ENCODE assay signal across 8 mouse cellular contexts in genomic region chr9:110476124-110477091, GRCm38 (mm10). TPM values are rescaled to one million over a fixed set of nuclear protein-coding genes. Genes with fewer than 3 reads are reported as not detected.
DNase-seq lines count a peak whose midpoint lies in the region; ATAC-seq lines count a peak whose summit lies in the region.

Gene Klhl18 (minus strand): TSS chr9:110476694.
Gene Kif9 (plus strand): TSS chr9:110476958.

- peak; percentile 74 for ATAC-seq in inflammation-experienced regulatory T-cells, adult 6 months
- ATAC-seq in megakaryocyte-erythroid progenitor cell, adult 5-6 weeks (replicated peaks; ENCODE audit: low FRiP score, low TSS enrichment, poor library complexity, severe bottlenecking): peak; percentile 91

- peak; percentile 98 to 100 for DNase-seq in adrenal gland, adult (ENCODE audit: inconsistent age in 2 of 2, low spot score in 1 of 2)
- DNase-seq in embryo, embryonic 10.5 days (ENCODE audit: low spot score): peak; percentile 99
- peak; percentile 97 for DNase-seq in gastrocnemius, postnatal 14 days
- peak; percentile 98 for DNase-seq in left cerebral cortex, postnatal 10 days (ENCODE audit: extremely low spot score in 1 of 2, low spot score in 2 of 2)
- peak; percentile 98 for DNase-seq in right cerebral cortex, postnatal 25 days
- peak; percentile 95 to 97 for DNase-seq in urinary bladder, postnatal 4 days (ENCODE audit: low spot score in 2 of 2)

- intact Hi-C loops in gastrocnemius, postnatal 14 days (cut with DNase I; ENCODE audit: low total_unique reads): loop anchor here (10.0 kb wide), 1 partner anchor 58 kb away; the partner anchor contains the start of gene Setd2
- intact Hi-C loops in left cerebral cortex, postnatal 10 days (cut with DNase I): loop anchor here (2.0 kb wide), 1 partner anchor 56 kb away; the partner anchor contains the start of gene Setd2

RNA-seq across cellular contexts. Expression of gene Klhl18, which starts in this region (rescaled TPM):
- total RNA-seq in gastrocnemius, postnatal 14 days (2021): 1 to 10 TPM; 6.6 to 8.4 TPM
- 10 to 100 TPM; 10.7 to 16.2 (median 12.3) TPM for polyA plus RNA-seq in inflammation-experienced regulatory T-cells, adult 6 months (2017; shearing (Covaris generic))
- total RNA-seq in left cerebral cortex, postnatal 10 days (2021): 10 to 100 TPM; 37.6 to 45.2 TPM
- 3.7 and 9.7 TPM in 2 replicates for total RNA-seq in megakaryocyte-erythroid progenitor cell, adult 5-6 weeks (2014; fragmentation: Nextera tagmentation)
- total RNA-seq in megakaryocyte-erythroid progenitor cell, adult 5-6 weeks (2017): 7.7 and 8.6 TPM in 2 replicates

RNA-seq across cellular contexts. Expression of gene Kif9, which starts in this region (rescaled TPM):
- under 1 TPM; 0.16 to 0.20 TPM for total RNA-seq in gastrocnemius, postnatal 14 days (2021)
- under 1 TPM; 0.53 to 0.95 (median 0.75) TPM for polyA plus RNA-seq in inflammation-experienced regulatory T-cells, adult 6 months (2017; shearing (Covaris generic))
- total RNA-seq in left cerebral cortex, postnatal 10 days (2021): 1 to 10 TPM; 4.4 to 4.5 TPM
- total RNA-seq in megakaryocyte-erythroid progenitor cell, adult 5-6 weeks (2014; fragmentation: Nextera tagmentation): 0.77 and 1.1 TPM in 2 replicates
- 1.3 and 1.6 TPM in 2 replicates for total RNA-seq in megakaryocyte-erythroid progenitor cell, adult 5-6 weeks (2017)

Comparison
In these comparisons a context has a peak if more than half of its experiments do, and no peak if none do; other contexts are left out.
1. Peak in every context shown above with its lines: DNase-seq and ATAC-seq.